Mouse (Mus musculus): ENCODE results near the gene Kazn.

The Kazn gene

DNA sequence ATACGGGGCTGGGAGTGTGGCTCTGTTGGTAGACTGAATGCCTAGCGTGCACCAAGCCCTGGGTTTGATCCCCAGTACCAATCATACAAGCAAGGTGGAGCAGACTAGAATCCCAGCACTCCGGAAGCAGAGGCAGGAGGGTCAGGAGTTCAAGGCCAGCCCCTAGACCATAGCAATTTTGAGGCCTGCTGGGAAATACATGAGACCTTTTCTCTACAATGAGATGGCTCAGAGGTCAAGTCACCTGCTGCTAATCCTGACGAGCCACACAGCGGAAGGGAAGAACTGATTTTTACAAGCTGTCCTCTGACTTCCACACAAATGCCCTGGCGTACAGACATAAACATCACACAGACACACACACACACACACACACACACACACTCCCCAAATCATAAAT is 33.5 kb downstream of the Kazn start:
- in situ Hi-C loops (cut with MboI; ENCODE audit: low sequenced_read_pairs) = no loop called here

- in situ Hi-C loops (cut with MboI; ENCODE audit: low sequenced_read_pairs) = no loop called here
Observed at GRCm38 (mm10) chr4:142196626-142197025, 42.6 kb downstream of the Kazn start.

DNA sequence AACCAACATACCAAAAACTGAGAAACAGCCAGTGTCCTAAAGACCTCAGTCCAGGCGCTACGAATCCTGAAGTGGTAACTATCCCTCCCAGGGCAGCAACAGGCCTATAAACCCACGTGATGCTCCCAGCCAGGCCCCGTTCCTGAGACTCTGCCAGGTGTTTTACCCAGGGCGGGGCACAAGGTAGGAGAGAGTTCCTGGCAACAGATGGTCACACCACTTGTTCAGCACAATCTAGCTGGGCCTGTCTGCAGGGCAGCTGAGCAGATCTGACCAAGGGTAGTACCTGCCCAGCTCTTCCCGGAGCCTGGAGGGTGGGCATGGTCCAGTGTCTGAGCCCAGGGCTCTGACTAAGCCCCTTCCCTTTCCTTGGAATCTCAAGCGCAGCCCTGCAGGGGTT is 45.4 kb downstream of the Kazn start:
- in situ Hi-C loops (cut with MboI; ENCODE audit: low sequenced_read_pairs) = no loop called here

DNA sequence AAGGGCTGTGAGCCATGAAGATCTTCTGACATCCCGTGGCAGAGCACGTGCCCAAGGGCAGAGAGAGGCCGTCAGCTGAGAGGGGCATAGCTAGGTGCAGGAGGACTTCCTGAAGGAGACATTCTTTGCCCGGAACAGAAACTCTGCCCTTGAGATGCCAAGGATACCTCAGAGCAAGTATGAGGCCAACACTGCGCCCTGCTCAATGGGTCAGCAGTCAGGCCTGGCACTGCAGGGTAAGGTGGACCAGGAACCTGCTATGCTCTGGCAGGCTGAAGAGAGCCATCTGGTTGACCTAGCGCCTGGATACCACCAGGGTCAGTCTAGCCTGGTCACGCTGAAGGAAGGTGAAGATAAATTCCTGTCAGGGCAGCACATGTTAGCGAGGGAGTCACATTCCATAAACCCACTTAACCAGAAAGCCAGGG is 46.0 kb downstream of the Kazn start:
- in situ Hi-C loops (cut with MboI; ENCODE audit: low sequenced_read_pairs) = no loop called here

DNA sequence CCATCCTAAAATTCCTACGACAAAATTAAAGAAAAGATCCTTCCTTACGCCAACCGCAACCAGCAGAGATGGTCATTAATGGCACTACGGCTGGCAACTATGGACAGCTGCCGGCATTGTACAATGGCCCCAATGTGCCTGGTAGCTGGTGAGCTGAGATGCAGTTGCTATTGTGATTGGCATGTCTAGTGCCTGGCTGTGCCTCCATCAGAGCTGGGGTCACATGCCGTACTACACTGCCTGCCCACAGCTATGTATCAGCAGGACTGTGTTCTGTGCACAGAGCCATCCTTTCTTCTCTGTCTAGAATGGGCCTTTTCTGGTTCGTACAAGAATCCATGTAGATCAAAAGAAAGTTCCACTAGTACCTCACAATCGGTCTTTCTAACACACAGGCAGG is 49.2 kb downstream of the Kazn start:
- in situ Hi-C loops (cut with MboI; ENCODE audit: low sequenced_read_pairs) = no loop called here

GRCm38 (mm10) chr4:142188501-142188900 is 50.7 kb downstream of the Kazn start:
- in situ Hi-C loops (cut with MboI; ENCODE audit: low sequenced_read_pairs) = no loop called here

- in situ Hi-C loops (cut with MboI; ENCODE audit: low sequenced_read_pairs) = no loop called here
Observed at GRCm38 (mm10) chr4:142186155-142186554, 53.0 kb downstream of the Kazn start.

GRCm38 (mm10) chr4:142185533-142185900 is 53.7 kb downstream of the Kazn start:
- in situ Hi-C loops (cut with MboI; ENCODE audit: low sequenced_read_pairs) = no loop called here

DNA sequence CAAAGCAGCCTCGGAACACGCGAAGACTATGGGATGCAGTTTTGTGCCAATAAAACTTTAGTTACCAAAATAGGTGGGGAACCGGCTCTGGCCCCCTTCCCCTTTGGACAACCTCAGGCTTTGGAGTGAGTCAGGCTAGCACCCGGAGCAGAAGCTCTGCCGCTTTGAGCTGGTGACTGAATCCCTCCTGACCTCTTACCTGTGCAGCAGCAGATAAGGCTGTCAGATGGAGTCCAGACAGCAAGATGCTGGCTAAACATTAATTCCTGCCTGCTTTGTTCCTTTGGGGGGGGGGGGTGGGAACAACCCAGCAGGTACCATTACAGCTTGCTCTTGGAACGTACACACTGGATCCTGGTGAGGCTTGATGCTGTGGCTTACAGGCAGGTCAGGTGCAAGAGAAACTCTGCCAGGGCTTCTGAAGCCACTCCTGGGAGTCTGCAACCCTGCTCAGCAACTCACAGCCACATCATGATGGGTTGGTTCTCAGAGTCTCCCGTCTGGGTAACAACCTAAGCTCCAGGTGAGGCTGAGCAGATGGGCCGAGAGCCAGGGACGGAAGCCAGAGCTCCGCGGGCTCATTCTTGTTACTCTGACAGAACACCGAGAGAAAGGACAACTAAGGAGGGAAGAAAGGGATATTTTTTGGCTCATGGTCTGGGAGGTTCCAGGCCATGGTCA is 54.2 kb downstream of the Kazn start:
- in situ Hi-C loops (cut with MboI; ENCODE audit: low sequenced_read_pairs) = no loop called here

- in situ Hi-C loops (cut with MboI; ENCODE audit: low sequenced_read_pairs) = no loop called here
Observed at GRCm38 (mm10) chr4:142183591-142183990, 55.6 kb downstream of the Kazn start.

DNA sequence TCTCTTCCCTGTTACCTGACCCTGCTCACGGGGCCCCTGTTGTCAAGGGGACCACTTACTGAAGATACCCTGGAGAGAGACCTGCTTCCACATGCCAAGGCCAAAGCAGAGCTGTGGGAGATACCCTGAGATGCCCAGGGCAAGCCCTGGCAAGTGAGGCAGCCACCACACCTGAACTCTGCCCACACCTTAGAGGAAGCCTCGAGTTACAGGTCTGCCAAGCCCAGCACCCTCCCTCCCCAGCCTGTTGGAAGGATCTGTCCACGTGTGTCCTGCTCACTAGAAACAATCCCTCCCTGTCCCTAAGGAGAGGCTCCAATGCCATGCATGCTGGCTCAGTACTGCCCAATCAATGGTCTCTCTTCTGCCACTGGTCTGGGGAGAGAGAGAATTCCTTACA is 56.2 kb downstream of the Kazn start:
- in situ Hi-C loops (cut with MboI; ENCODE audit: low sequenced_read_pairs) = no loop called here

DNA sequence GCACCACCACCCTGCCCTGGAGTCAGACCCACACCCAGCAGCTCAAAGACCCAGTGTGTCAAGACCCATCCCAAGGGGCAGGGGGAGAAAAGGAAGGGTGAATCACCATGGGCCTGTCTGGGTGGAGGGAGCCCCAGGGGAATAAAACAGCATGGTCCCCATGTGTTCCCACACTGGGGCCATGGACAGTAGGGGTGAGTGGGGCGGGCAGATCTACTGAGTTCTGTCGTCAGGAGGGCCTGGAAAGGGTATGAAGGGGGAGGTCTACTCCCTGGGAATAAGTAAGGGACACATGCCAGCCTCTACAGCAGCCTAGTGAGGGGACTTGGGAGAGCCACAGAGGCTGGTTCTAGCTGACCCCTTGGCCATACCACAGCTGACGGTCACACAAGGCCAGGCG is 57.6 kb downstream of the Kazn start:
- in situ Hi-C loops (cut with MboI; ENCODE audit: low sequenced_read_pairs) = no loop called here

DNA sequence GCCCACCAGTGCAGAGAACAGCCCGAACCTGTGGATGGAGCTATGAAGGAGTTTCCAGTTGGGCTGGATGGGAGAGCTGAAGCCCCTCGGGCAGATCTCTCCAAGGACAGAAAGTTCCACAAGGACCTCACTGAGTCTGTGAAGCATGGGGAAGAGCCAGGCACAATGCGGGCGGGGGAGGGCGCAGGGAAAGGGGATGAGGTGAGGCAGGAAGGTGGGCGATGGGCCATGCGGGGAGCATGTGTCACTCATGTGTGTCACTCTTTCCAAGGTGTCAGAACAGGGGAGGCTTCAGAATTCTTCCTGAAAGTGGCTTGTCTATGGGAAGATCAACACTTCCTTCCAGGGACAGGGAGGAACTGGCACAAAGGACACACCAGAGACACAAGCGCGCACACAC is 58.3 kb downstream of the Kazn start:
- in situ Hi-C loops (cut with MboI; ENCODE audit: low sequenced_read_pairs) = no loop called here

DNA sequence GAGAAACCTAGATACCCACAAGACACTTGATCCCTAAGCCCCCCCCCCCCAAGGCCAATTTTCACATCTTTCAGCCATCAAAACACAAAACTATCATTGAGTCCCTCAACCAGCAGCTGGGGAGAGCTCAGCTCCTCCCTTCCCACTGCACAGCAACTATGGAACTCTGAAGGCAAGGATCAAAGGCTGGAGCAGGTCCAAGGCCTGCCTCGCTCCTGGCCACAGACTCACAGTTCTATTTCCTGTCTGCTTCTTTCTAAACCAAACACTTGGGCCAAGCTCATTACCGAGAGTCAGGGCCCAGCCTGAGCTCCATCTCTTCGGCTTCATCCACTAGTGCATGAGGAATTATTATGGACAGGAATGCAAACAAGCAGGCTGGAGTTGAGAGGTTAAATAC is 58.9 kb downstream of the Kazn start:
- in situ Hi-C loops (cut with MboI; ENCODE audit: low sequenced_read_pairs) = no loop called here

- in situ Hi-C loops (cut with MboI; ENCODE audit: low sequenced_read_pairs) = no loop called here
Observed at GRCm38 (mm10) chr4:142179531-142179930, 59.7 kb downstream of the Kazn start.

- in situ Hi-C loops (cut with MboI; ENCODE audit: low sequenced_read_pairs) = no loop called here
Observed at GRCm38 (mm10) chr4:142176732-142177131, 62.5 kb downstream of the Kazn start.

GRCm38 (mm10) chr4:142173981-142174485 is 65.2 kb downstream of the Kazn start:
- in situ Hi-C loops (cut with MboI; ENCODE audit: low sequenced_read_pairs) = no loop called here

GRCm38 (mm10) chr4:142172942-142173341 is 66.3 kb downstream of the Kazn start:
- in situ Hi-C loops (cut with MboI; ENCODE audit: low sequenced_read_pairs) = no loop called here

DNA sequence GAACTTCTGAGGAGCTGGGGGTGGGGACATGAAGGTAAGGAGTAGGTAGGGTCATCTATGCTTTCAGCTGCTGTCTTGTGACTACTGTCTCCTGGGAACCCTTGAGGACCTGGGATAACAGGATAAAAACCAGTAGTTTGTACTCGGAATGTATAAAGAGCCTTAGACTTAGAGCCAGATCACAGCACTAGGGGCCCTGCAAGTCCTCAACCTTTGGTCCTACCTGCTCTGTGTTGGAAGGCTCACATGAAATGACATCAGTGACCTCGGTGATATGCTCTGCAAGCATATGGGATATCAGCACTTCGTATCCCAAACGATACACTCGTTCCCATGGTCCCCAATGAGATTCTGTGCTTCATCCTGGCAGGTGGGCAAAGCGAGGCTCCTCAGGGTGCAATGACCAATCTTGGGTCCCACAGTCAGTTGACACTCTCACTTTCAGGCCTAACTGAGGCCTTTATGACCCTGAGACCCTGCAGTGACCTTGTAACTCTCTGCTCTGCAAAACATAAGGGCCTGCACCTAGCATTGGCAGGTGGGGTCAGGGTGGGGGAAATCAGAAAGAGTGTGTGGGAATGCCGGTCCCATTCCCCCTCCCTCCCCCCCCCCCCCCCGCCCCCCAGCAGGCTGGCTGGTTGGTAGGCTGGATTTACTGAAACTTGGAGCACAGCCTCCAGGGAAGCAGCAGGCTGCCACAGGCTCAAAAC is 67.3 kb downstream of the Kazn start:
- in situ Hi-C loops (cut with MboI; ENCODE audit: low sequenced_read_pairs) = no loop called here

DNA sequence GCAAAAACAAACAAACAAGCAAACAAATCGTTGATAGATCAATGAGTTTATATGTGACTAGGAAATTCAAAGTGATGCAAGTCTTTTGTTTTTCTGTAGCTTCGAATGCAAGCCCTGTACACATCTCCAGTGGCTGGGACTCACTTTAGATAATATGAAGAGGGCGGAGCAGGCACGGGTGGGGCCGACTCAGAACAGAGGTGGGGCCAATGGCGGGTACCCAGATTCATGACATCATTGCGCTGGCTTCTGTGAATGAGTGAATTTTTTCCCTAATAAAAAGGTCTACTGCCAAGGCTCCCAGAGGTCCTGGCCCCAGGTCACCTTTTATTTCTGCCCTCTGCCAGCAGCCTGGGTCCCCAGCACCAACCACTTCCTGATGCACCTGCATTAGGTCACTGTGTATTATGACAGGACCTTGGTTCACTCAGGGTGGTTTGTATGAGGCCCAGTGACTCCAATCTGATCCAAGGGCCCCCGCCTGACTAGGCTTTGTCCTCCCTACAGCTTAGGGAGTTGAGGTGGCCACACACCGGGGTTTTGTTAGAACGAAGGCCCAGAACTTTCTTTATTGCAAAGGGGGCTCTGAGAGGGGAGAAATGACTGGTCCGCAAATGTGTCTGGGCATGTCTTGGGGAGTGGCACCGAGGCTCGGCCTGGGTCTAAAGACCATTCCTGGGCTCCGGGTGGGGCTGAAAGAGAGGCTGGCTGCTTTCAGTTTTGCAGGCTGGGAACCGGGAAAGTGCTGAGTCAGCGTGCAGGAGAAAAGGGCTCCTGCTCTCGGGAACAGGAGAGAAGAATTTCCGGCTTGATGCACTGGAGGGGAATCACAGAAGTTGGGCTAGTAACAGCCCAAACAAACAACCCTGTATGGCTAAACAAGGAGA is 68.1 kb downstream of the Kazn start:
- in situ Hi-C loops (cut with MboI; ENCODE audit: low sequenced_read_pairs) = no loop called here

DNA sequence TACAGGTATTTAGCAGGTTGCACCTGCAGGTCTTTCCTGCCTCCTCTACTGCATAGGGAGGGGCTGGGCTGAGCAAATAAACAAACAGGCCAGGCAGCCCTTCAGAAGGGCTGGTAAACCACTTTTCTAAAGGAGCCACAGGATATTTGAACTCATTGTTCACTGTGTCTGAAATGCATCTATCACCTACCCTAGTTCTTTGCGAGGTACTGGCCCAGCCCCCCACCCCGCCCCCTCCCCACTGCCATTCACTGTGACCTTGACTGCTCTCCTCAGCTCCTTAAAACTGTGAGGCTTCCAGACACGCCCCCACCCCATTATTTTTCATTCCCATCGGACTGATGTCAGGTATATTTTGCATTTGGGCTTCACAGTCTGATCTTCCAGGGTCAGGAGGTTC is 69.6 kb downstream of the Kazn start:
- in situ Hi-C loops (cut with MboI; ENCODE audit: low sequenced_read_pairs) = loop anchor here (10.0 kb wide), 1 partner anchor 65 kb away; the partner anchor contains the start of gene Kazn
